Mouse (Mus musculus): ENCODE results near the gene Ctla4. TPM values are rescaled to one million over a fixed set of nuclear protein-coding genes. Genes with fewer than 3 reads are reported as not detected.

The Ctla4 gene
- total RNA-seq (2021): not detected
- long read RNA-seq, experiment 1: 0 reads
- long read RNA-seq, experiment 2: 0 reads

GRCm38 (mm10) chr1:60886981-60887380 is at the start of gene Ctla4:
TSS of gene Ctla4 (plus strand) at chr1:60887000.
- DNase-seq (ENCODE audit: low spot score in 2 of 2): no peak

- DNase-seq (ENCODE audit: low spot score in 2 of 2): no peak
These were observed 47.6 kb upstream of the Ctla4 start for GRCm38 (mm10) chr1:60839161-60839560.

GRCm38 (mm10) chr1:60845318-60846060 is 41.3 kb upstream of the Ctla4 start:
- DNase-seq (ENCODE audit: low spot score in 2 of 2): no peak

- DNase-seq (ENCODE audit: low spot score in 2 of 2): no peak
These were observed 40.1 kb upstream of the Ctla4 start for GRCm38 (mm10) chr1:60846616-60847275.

GRCm38 (mm10) chr1:60849112-60849511 is 37.7 kb upstream of the Ctla4 start:
- DNase-seq (ENCODE audit: low spot score in 2 of 2): no peak

GRCm38 (mm10) chr1:60849816-60850215 is 37.0 kb upstream of the Ctla4 start:
- no peak for DNase-seq (ENCODE audit: low spot score in 2 of 2)

- no peak for DNase-seq (ENCODE audit: low spot score in 2 of 2)
These were observed 35.6 kb upstream of the Ctla4 start for GRCm38 (mm10) chr1:60851041-60851781.

GRCm38 (mm10) chr1:60852075-60852769 is 34.6 kb upstream of the Ctla4 start:
- no peak for DNase-seq (ENCODE audit: low spot score in 2 of 2)

- no peak for DNase-seq (ENCODE audit: low spot score in 2 of 2)
These were observed 34.0 kb upstream of the Ctla4 start for GRCm38 (mm10) chr1:60852770-60853147.

GRCm38 (mm10) chr1:60853330-60853956 is 33.4 kb upstream of the Ctla4 start:
- no peak for DNase-seq (ENCODE audit: low spot score in 2 of 2)

GRCm38 (mm10) chr1:60853991-60854390 is 32.8 kb upstream of the Ctla4 start:
- no peak for DNase-seq (ENCODE audit: low spot score in 2 of 2)

- DNase-seq (ENCODE audit: low spot score in 2 of 2): no peak
These were observed 29.2 kb upstream of the Ctla4 start for GRCm38 (mm10) chr1:60857351-60858220.

GRCm38 (mm10) chr1:60859159-60859558 is 27.6 kb upstream of the Ctla4 start:
- DNase-seq (ENCODE audit: low spot score in 2 of 2): no peak

GRCm38 (mm10) chr1:60859842-60860241 is 27.0 kb upstream of the Ctla4 start:
- DNase-seq (ENCODE audit: low spot score in 2 of 2): no peak

GRCm38 (mm10) chr1:60860357-60860946 is 26.3 kb upstream of the Ctla4 start:
- DNase-seq (ENCODE audit: low spot score in 2 of 2): no peak

GRCm38 (mm10) chr1:60860955-60861354 is 25.8 kb upstream of the Ctla4 start:
- no peak for DNase-seq (ENCODE audit: low spot score in 2 of 2)

- DNase-seq (ENCODE audit: low spot score in 2 of 2): no peak
These were observed 25.4 kb upstream of the Ctla4 start for GRCm38 (mm10) chr1:60861431-60861830.

- no peak for DNase-seq (ENCODE audit: low spot score in 2 of 2)
These were observed 24.3 kb upstream of the Ctla4 start for GRCm38 (mm10) chr1:60862510-60862909.

GRCm38 (mm10) chr1:60862951-60863461 is 23.8 kb upstream of the Ctla4 start:
- DNase-seq (ENCODE audit: low spot score in 2 of 2): no peak

Data from adrenal gland, postnatal 4 days (tissue).